Mouse (Mus musculus): Measurements from ENCODE around the gene Insig2. TPM values are rescaled to one million over a fixed set of nuclear protein-coding genes. Genes with fewer than 3 reads are reported as not detected.

The Insig2 gene
- polyA plus RNA-seq, 1 experiment, result 80.3 TPM

- H3K4me3 ChIP-seq (ENCODE audit: control insufficient read depth, low read depth, low read length), result no peak overlapping the region
- H3K27ac ChIP-seq (ENCODE audit: control insufficient read depth, insufficient read depth, low read depth, low read length), result no peak overlapping the region
- TF ChIP-seq POLR2A (IDR thresholded peaks at IDR 0.05; ENCODE audit: control insufficient read depth, low read depth, low read length) (no peak), CTCF (IDR thresholded peaks at IDR 0.05; ENCODE audit: control insufficient read depth, insufficient read depth, insufficient replicate concordance, low read depth, low read length) (no peak)
- H3K4me1 ChIP-seq (ENCODE audit: control insufficient read depth, insufficient read depth, low read length), result no peaks in the 10 kb centered on the region
- no peaks in the 10 kb centered on the region for H3K36me3 ChIP-seq (ENCODE audit: control insufficient read depth, insufficient read depth, low read length)
- H3K27me3 ChIP-seq (ENCODE audit: control insufficient read depth, insufficient read depth, low read length), result no peaks in the 10 kb centered on the region
Observed at GRCm38 (mm10) chr1:121260171-121260741, 72.1 kb downstream of the Insig2 start.

Other genes starting within 250 kb of the Insig2 start
- gene Ccdc93, start 98.5 kb upstream of the Insig2 start, polyA plus RNA-seq (2012; rRNA removed), result 5.2 and 5.8 TPM in 2 replicates
- 6.7 and 7.7 TPM in 2 replicates for gene Htr5b, start 195.9 kb upstream of the Insig2 start, polyA plus RNA-seq (2012; rRNA removed)
- 49.0 and 56.6 TPM in 2 replicates for gene Ddx18, start 235.4 kb upstream of the Insig2 start, polyA plus RNA-seq (2012; rRNA removed)